Mouse (Mus musculus) forebrain, embryonic 15.5 days (tissue): ENCODE data around the gene 3830406C13Rik. TPM values are rescaled to one million over a fixed set of nuclear protein-coding genes. Genes with fewer than 3 reads are reported as not detected.
A peak's percentile ranks its signal among the peaks of the same experiment; 100 is the strongest.

Source experiments
- ATAC-seq: fragments of 200-750 bp; cut with Nextera tagmentation; replicated peaks from 2 replicates; pipeline ENCODE4 v1.8.0; 2017; ENCODE audit warnings: mild to moderate bottlenecking, moderate TSS enrichment, moderate library complexity
- H3K27ac ChIP-seq: fragments of 300-500 bp; sonication (generic); replicated peaks from 2 replicates; pipeline ENCODE4 v1.5.1; 2015; ENCODE audit warnings: mild to moderate bottlenecking, inconsistent platforms
- H3K27me3 ChIP-seq: fragments of 300-500 bp; sonication (generic); 2 replicates; pipeline ENCODE4 v1.6.1; 2015; ENCODE audit warnings: inconsistent platforms
- H3K36me3 ChIP-seq: fragments of 300-500 bp; sonication (generic); 2 replicates; pipeline ENCODE4 v1.6.1; 2015; ENCODE audit warnings: mild to moderate bottlenecking, inconsistent platforms
- H3K4me1 ChIP-seq: fragments of 300-500 bp; sonication (generic); 2 replicates; pipeline ENCODE4 v1.6.1; 2015; ENCODE audit warnings: inconsistent platforms
- H3K4me2 ChIP-seq: fragments of 300-500 bp; sonication (generic); replicated peaks from 2 replicates; pipeline ENCODE4 v1.6.1; 2015; ENCODE audit warnings: mild to moderate bottlenecking, inconsistent platforms
- H3K4me3 ChIP-seq: fragments of 300-500 bp; sonication (generic); 2 replicates; pipeline ENCODE4 v1.5.1; 2015; ENCODE audit warnings: mild to moderate bottlenecking, inconsistent platforms
- H3K9ac ChIP-seq: fragments of 300-500 bp; sonication (generic); replicated peaks from 2 replicates; pipeline ENCODE4 v1.6.1; 2015; ENCODE audit warnings: mild to moderate bottlenecking, inconsistent platforms
- H3K9me3 ChIP-seq: fragments of 300-500 bp; sonication (generic); 2 replicates; pipeline ENCODE4 v1.6.1; 2016; ENCODE audit warnings: inconsistent platforms
- WGBS: fragments of 180-500 bp; shearing (Covaris S2); methylation state at CpG from one replicate; pipeline ENCODE4 v1.1.7; 2015; ENCODE audit warnings: mixed read lengths; 5-methylcytosine and 5-hydroxymethylcytosine counted together
- polyA plus RNA-seq: library from polyadenylated mRNA; unstranded; fragments of >200 nt; fragmentation: Nextera tagmentation; extraction: Ambion mirVana; gene quantifications from 2 replicates; pipeline ENCODE4 v1.2.1, GENCODE M21; 2015

Gene 3830406C13Rik
- polyA plus RNA-seq, 1 experiment from 2014 or later = 44.9 TPM

- 0 out of 2 replicates have a peak overlapping the region, but pooled peaks have one; percentile 7 for H3K27ac ChIP-seq
- no peak for ATAC-seq
- no peaks in the 10 kb centered on the region for H3K9me3 ChIP-seq
- H3K4me1 ChIP-seq = peaks cover 34% of the 10 kb centered on the region
- H3K27me3 ChIP-seq = peaks cover 21% of the 10 kb centered on the region
- no peaks in the 10 kb centered on the region for H3K36me3 ChIP-seq
- no peak overlapping the region for H3K4me2 ChIP-seq
- H3K9ac ChIP-seq = no peak overlapping the region
- WGBS = 46% methylated on average over 7 of the region's 7 CpGs
- no peak overlapping the region for H3K4me3 ChIP-seq
Measured at GRCm38 (mm10) chr14:12334925-12335324, 51.0 kb downstream of the 3830406C13Rik start.

- Histone ChIP-seq H3K9me3 (no peaks in the 10 kb centered on the region), H3K27ac (peak overlapping the region; percentile 95), H3K4me2 (peak overlapping the region; percentile 36; the same call in 1 of the 2 replicates), H3K9ac (no peak overlapping the region), H3K4me1 (peaks cover 49% of the 10 kb centered on the region), H3K36me3 (no peaks in the 10 kb centered on the region), H3K4me3 (no peak overlapping the region), H3K27me3 (peaks cover 24% of the 10 kb centered on the region)
- WGBS = 4% methylated on average over 8 of the region's 8 CpGs
- peak; percentile 74 for ATAC-seq
Measured at GRCm38 (mm10) chr14:12337421-12337997, 53.5 kb downstream of the 3830406C13Rik start.

DNA sequence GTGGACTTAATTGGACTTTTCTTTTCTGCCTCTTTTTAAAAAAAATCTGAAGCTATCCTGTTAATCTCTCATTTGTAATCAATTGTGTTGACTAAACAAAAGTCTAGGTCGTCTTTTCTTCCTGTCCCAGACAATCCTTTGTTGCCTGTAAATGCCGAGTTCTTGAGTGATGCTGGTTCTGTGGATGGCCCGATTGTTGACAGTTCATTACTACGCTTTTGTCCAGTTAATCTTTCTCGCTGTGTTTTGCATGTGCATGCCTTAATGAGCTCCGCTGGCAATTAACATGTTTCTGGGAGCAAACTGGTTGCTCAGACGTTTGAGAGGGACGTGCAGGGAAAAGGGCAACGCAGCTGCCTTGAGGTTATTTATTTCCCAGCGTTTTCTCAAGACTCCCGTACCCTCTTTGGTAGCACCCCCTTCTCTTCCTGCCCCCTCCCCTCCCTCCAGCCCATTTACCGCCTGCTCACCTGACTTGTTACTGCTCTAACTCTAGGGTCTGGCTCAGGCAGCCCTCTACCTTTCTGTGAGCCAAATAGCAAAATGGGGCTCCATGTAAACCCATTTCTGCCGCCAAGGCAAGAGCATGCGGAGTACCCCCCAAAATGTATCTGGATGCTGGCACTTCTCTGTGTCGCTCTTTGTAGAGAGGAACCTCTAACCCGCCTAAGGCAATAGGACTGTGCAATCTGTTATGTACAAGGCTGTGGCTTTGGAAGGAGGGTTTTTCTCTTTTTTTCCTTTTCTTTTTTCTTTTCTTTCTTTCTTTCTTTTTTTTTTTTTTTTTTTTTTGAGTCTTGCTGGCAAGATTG is 54.2 kb downstream of the 3830406C13Rik start:
- peak overlapping the region; percentile 26 for H3K9ac ChIP-seq
- peak; percentile 83 for ATAC-seq
- H3K4me2 ChIP-seq = peak overlapping the region; percentile 36
- H3K4me1 ChIP-seq = peaks cover 49% of the 10 kb centered on the region
- 1% methylated on average over 16 of the region's 16 CpGs for WGBS
- peak overlapping the region; percentile 95 for H3K27ac ChIP-seq
- no peaks in the 10 kb centered on the region for H3K36me3 ChIP-seq
- no peaks in the 10 kb centered on the region for H3K9me3 ChIP-seq
- peak overlapping the region; percentile 9; the same call in 1 of the 2 replicates for H3K4me3 ChIP-seq
- peaks cover 24% of the 10 kb centered on the region for H3K27me3 ChIP-seq

GRCm38 (mm10) chr14:12338811-12339565 is 55.0 kb downstream of the 3830406C13Rik start:
- WGBS = 5% methylated on average over 10 of the region's 10 CpGs
- Histone ChIP-seq H3K4me2 (peak overlapping the region; percentile 62), H3K27me3 (peaks cover 27% of the 10 kb centered on the region), H3K4me1 (peaks cover 49% of the 10 kb centered on the region), H3K9ac (peak overlapping the region; percentile 33), H3K36me3 (no peaks in the 10 kb centered on the region), H3K27ac (peak overlapping the region; percentile 95), H3K9me3 (no peaks in the 10 kb centered on the region), H3K4me3 (peak overlapping the region; percentile 19)
- ATAC-seq = no peak

GRCm38 (mm10) chr14:12340238-12341074 is 56.5 kb downstream of the 3830406C13Rik start:
- Histone ChIP-seq H3K36me3 (no peaks in the 10 kb centered on the region), H3K9me3 (no peaks in the 10 kb centered on the region), H3K9ac (peak overlapping the region; percentile 65), H3K27ac (peak overlapping the region; percentile 95), H3K4me2 (peak overlapping the region; percentile 62), H3K27me3 (peaks cover 20% of the 10 kb centered on the region), H3K4me3 (peak overlapping the region; percentile 51), H3K4me1 (peaks cover 55% of the 10 kb centered on the region)
- WGBS = 3% methylated on average over 19 of the region's 19 CpGs
- ATAC-seq = no peak

DNA sequence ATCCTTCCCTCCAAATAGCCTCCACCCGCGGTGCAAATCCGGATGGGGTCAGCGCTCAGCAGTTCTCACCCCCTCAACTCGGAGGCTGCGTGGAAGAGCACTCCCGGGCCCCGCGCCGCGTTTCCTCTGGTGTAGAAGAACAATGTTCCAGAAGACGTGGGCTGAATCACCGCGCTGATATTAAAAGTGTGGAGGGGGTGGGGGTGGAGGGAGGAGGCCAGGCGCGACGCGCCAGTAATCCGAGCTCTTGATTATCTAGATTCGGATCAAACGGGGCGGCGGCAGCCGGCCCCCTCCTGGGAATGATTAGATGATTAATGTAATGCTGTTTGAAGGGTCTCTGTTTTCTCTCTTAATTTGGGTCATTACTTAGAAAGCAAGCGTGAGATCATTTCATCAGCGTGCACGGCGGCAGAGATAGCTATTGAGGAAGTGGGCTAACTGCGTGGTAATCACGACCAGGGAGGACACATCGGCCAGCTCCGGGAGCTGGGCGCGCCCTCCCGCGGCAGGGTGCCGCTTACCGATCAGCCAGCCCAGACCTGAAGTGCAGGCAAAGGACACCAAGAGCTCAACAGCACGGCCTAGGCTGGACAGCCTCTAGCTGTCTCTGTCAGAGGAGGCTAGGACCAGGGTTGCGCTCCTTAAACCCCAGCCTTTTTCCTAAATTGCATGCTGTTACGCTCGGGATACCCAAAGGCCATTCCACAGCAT is 57.3 kb downstream of the 3830406C13Rik start:
- Histone ChIP-seq H3K9me3 (no peaks in the 10 kb centered on the region), H3K27me3 (peaks cover 13% of the 10 kb centered on the region), H3K9ac (peak overlapping the region; percentile 65), H3K27ac (peak overlapping the region; percentile 95), H3K4me2 (peak overlapping the region; percentile 62), H3K36me3 (no peaks in the 10 kb centered on the region), H3K4me1 (peaks cover 63% of the 10 kb centered on the region), H3K4me3 (peak overlapping the region; percentile 51)
- WGBS = under 1% methylated on average over 42 of the region's 42 CpGs
- no peak for ATAC-seq

GRCm38 (mm10) chr14:12341789-12342457 is 58.0 kb downstream of the 3830406C13Rik start:
- no peak for ATAC-seq
- peak overlapping the region; percentile 95 for H3K27ac ChIP-seq
- peaks cover 13% of the 10 kb centered on the region for H3K27me3 ChIP-seq
- no peaks in the 10 kb centered on the region for H3K36me3 ChIP-seq
- peak overlapping the region; percentile 51 for H3K4me3 ChIP-seq
- H3K4me2 ChIP-seq = peak overlapping the region; percentile 62
- WGBS = 12% methylated on average over 24 of the region's 24 CpGs
- peaks cover 63% of the 10 kb centered on the region for H3K4me1 ChIP-seq
- H3K9ac ChIP-seq = peak overlapping the region; percentile 65
- no peaks in the 10 kb centered on the region for H3K9me3 ChIP-seq

GRCm38 (mm10) chr14:12342458-12343131 is 58.6 kb downstream of the 3830406C13Rik start:
- no peaks in the 10 kb centered on the region for H3K36me3 ChIP-seq
- H3K4me1 ChIP-seq = peaks cover 63% of the 10 kb centered on the region
- peak overlapping the region; percentile 95 for H3K27ac ChIP-seq
- H3K4me3 ChIP-seq = peak overlapping the region; percentile 51
- no peak for ATAC-seq
- peaks cover 15% of the 10 kb centered on the region for H3K27me3 ChIP-seq
- peak overlapping the region; percentile 65 for H3K9ac ChIP-seq
- 10% methylated on average over 23 of the region's 23 CpGs for WGBS
- H3K4me2 ChIP-seq = peak overlapping the region; percentile 62
- H3K9me3 ChIP-seq = no peaks in the 10 kb centered on the region

GRCm38 (mm10) chr14:12343451-12343941 is 59.5 kb downstream of the 3830406C13Rik start:
- Histone ChIP-seq H3K9ac (peak overlapping the region; percentile 65), H3K4me2 (peak overlapping the region; percentile 62), H3K4me1 (peaks cover 62% of the 10 kb centered on the region), H3K9me3 (no peaks in the 10 kb centered on the region), H3K27ac (peak overlapping the region; percentile 95), H3K27me3 (peaks cover 22% of the 10 kb centered on the region), H3K36me3 (no peaks in the 10 kb centered on the region), H3K4me3 (peak overlapping the region; percentile 51)
- no peak for ATAC-seq
- WGBS = 5% methylated on average over 20 of the region's 20 CpGs
